Mouse (Mus musculus) heart, embryonic 14.5 days (tissue): ENCODE data around the gene Gm20737. TPM values are rescaled to one million over a fixed set of nuclear protein-coding genes. Genes with fewer than 3 reads are reported as not detected.
"Not testable (repeated sequence)": the region's sequence is repeated elsewhere in the genome, so short reads cannot be mapped to it uniquely, and the experiment has no call there.

Experiments
- ATAC-seq: fragments of 200-750 bp; cut with Nextera tagmentation; 2 replicates; pipeline ENCODE4 v1.8.0; 2017; ENCODE audit warnings: low read depth, moderate TSS enrichment; ENCODE audit not compliant: insufficient number of reproducible peaks, insufficient read depth, low FRiP score
- H3K27ac ChIP-seq, 2 experiments: fragments of 200-500 bp in 1 of 2; fragments of 300-500 bp in 1 of 2; sonication (generic) in 1 of 2; replicated peaks in 1 of 2; 2 replicates each; pipeline ENCODE4 v1.5.1; 2012 to 2014; ENCODE audit warnings: low read depth in 2 of 2, low read length in 2 of 2, control low read depth in 1 of 2, mild to moderate bottlenecking in 1 of 2, mixed read lengths in 1 of 2; ENCODE audit not compliant: control insufficient read depth in 1 of 2, insufficient read depth in 1 of 2
- H3K27me3 ChIP-seq: fragments of 300-500 bp; sonication (generic); 2 replicates; pipeline ENCODE4 v1.6.1; 2014; ENCODE audit warnings: mild to moderate bottlenecking, low read length, control low read depth; ENCODE audit not compliant: control insufficient read depth, insufficient read depth
- H3K36me3 ChIP-seq: fragments of 300-500 bp; sonication (generic); 2 replicates; pipeline ENCODE4 v1.6.1; 2014; ENCODE audit warnings: mild to moderate bottlenecking, control low read depth, low read length, mixed read lengths; ENCODE audit not compliant: control insufficient read depth, insufficient read depth
- H3K4me1 ChIP-seq, 2 experiments: fragments of 200-500 bp in 1 of 2; fragments of 300-500 bp in 1 of 2; sonication (generic) in 1 of 2; 2 replicates each; pipeline ENCODE4 v1.6.1; 2012 to 2014; ENCODE audit warnings: low read length in 2 of 2, control low read depth in 1 of 2, mixed read lengths in 1 of 2; ENCODE audit not compliant: control insufficient read depth in 2 of 2, insufficient read depth in 2 of 2
- H3K4me2 ChIP-seq: fragments of 300-500 bp; sonication (generic); 2 replicates; pipeline ENCODE4 v1.6.1; 2014; ENCODE audit warnings: mild to moderate bottlenecking, low read length
- H3K4me3 ChIP-seq, 2 experiments: fragments of 200-500 bp in 1 of 2; fragments of 300-500 bp in 1 of 2; sonication (generic) in 1 of 2; 2 replicates each; pipeline ENCODE4 v1.5.1; 2012 to 2014; ENCODE audit warnings: low read length in 2 of 2, mild to moderate bottlenecking in 2 of 2, control low read depth in 1 of 2, low read depth in 1 of 2, moderate library complexity in 1 of 2; ENCODE audit not compliant: control insufficient read depth in 1 of 2, insufficient read depth in 1 of 2
- H3K9ac ChIP-seq: fragments of 300-500 bp; sonication (generic); 2 replicates; pipeline ENCODE4 v1.6.1; 2014; ENCODE audit warnings: mild to moderate bottlenecking, low read length
- H3K9me3 ChIP-seq: fragments of 300-500 bp; sonication (generic); 2 replicates; pipeline ENCODE4 v1.6.1; 2016; ENCODE audit warnings: low read length, control low read depth; ENCODE audit not compliant: control insufficient read depth
- WGBS: fragments of 180-500 bp; shearing (Covaris S2); extraction: QIAGEN DNeasy Blood & Tissue Kit; methylation state at CpG from one replicate; pipeline ENCODE4 v1.1.7; 2014; 5-methylcytosine and 5-hydroxymethylcytosine counted together
- polyA plus RNA-seq: library from polyadenylated mRNA; unstranded; fragments of >200 nt; fragmentation: Nextera tagmentation; extraction: Ambion mirVana; gene quantifications from 2 replicates; pipeline ENCODE4 v1.2.1, GENCODE M21; 2014

The Gm20737 gene
- polyA plus RNA-seq, result not detected in 2 replicates

GRCm38 (mm10) chrY:10535942-10536341 lies at the start of gene Gm20737:
Gene Gm20737 (minus strand): TSS chrY:10536042.
- not testable (repeated sequence) for H3K9me3 ChIP-seq, H3K27ac ChIP-seq, H3K4me3 ChIP-seq, H3K9ac ChIP-seq, H3K4me2 ChIP-seq, H3K36me3 ChIP-seq, H3K27me3 ChIP-seq, ATAC-seq, H3K4me1 ChIP-seq

DNA sequence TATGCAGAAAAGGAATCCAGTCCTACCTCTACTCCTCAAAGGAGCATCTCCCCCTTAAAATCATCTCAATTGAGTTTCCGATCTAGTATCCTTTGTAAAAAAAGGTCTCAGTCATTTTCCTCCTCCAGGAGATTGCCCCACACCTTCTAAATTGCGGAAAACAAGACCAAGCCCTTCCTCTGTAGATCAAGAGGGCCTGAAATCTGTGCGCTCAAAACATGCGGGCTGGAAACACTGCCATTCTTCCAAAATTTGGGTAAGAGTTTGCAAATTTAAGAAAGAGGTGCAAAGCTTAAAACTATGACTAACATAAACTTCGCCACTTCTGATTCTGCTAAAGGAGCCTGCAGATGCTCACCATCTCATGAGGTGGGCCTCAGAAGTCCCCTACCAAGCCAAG lies 17.3 kb upstream of the Gm20737 start, which contains the start of gene Gm21775:
Gm21775 (plus strand) TSS at position 301 of the 400 bp plus-strand sequence.
- not testable (repeated sequence) for H3K36me3 ChIP-seq, ATAC-seq, H3K9ac ChIP-seq, H3K9me3 ChIP-seq, H3K4me2 ChIP-seq, H3K27me3 ChIP-seq, H3K27ac ChIP-seq, H3K4me1 ChIP-seq, H3K4me3 ChIP-seq
- WGBS, result 43% methylated on average over 1 of the region's 5 CpGs

Other genes with a start within 250 kb of the Gm20737 start
- gene Gm20834, start 211.5 kb downstream of the Gm20737 start, polyA plus RNA-seq, result not detected in 2 replicates
- not detected in 2 replicates for gene Gm28510, start 123.3 kb downstream of the Gm20737 start, polyA plus RNA-seq
- not detected in 2 replicates for gene Gm21775, start 17.4 kb upstream of the Gm20737 start, polyA plus RNA-seq
- gene Gm21900, start 80.3 kb upstream of the Gm20737 start, polyA plus RNA-seq, result not detected in 2 replicates
- not detected in 2 replicates for gene Gm20777, start 216.4 kb upstream of the Gm20737 start, polyA plus RNA-seq